Mouse (Mus musculus): ENCODE data around the gene Klhl40. TPM values are rescaled to one million over a fixed set of nuclear protein-coding genes. Genes with fewer than 3 reads are reported as not detected.

Gene Klhl40
- total RNA-seq, 2 experiments from 2014 or later, result 3.3 to 3.5 TPM

GRCm38 (mm10) chr9:121765166-121765855 lies 12.1 kb upstream of the Klhl40 start:
- intact Hi-C loops (cut with DNase I), result no loop called here
- DNase-seq (ENCODE audit: extremely low spot score in 1 of 2, low spot score in 2 of 2), result peak in 1 of 2 experiments; percentile 58

GRCm38 (mm10) chr9:121772412-121772811 lies 5.0 kb upstream of the Klhl40 start:
- intact Hi-C loops (cut with DNase I), result no loop called here
- no peak for DNase-seq (ENCODE audit: extremely low spot score in 1 of 2, low spot score in 2 of 2)

- DNase-seq (ENCODE audit: extremely low spot score in 1 of 2, low spot score in 2 of 2), result no peak
Observed at GRCm38 (mm10) chr9:121775951-121776350, 1.5 kb upstream of the Klhl40 start.

GRCm38 (mm10) chr9:121776511-121776910 lies 896 bp upstream of the Klhl40 start:
- DNase-seq (ENCODE audit: extremely low spot score in 1 of 2, low spot score in 2 of 2), result no peak
- intact Hi-C loops (cut with DNase I), result no loop called here

More at GRCm38 (mm10) chr9:121775951-121776350, 1.5 kb upstream of the Klhl40 start:
- intact Hi-C loops (cut with DNase I), result no loop called here

- intact Hi-C loops (cut with DNase I), result no loop called here
- peak; percentile 51 to 84 for DNase-seq (ENCODE audit: extremely low spot score in 1 of 2, low spot score in 2 of 2)
Observed at GRCm38 (mm10) chr9:121778066-121778624, 738 bp downstream of the Klhl40 start.

GRCm38 (mm10) chr9:121784801-121785200 lies 7.4 kb downstream of the Klhl40 start:
- intact Hi-C loops (cut with DNase I), result no loop called here
- no peak for DNase-seq (ENCODE audit: extremely low spot score in 1 of 2, low spot score in 2 of 2)

GRCm38 (mm10) chr9:121785261-121785660 lies 7.9 kb downstream of the Klhl40 start:
- intact Hi-C loops (cut with DNase I), result no loop called here
- no peak for DNase-seq (ENCODE audit: extremely low spot score in 1 of 2, low spot score in 2 of 2)

- DNase-seq (ENCODE audit: extremely low spot score in 1 of 2, low spot score in 2 of 2), result no peak
- intact Hi-C loops (cut with DNase I), result no loop called here
Observed at GRCm38 (mm10) chr9:121786359-121786758, 9.0 kb downstream of the Klhl40 start.

GRCm38 (mm10) chr9:121791206-121791605 lies 13.8 kb downstream of the Klhl40 start:
- intact Hi-C loops (cut with DNase I), result no loop called here
- DNase-seq (ENCODE audit: extremely low spot score in 1 of 2, low spot score in 2 of 2), result peak in 1 of 2 experiments; percentile 88

- DNase-seq (ENCODE audit: extremely low spot score in 1 of 2, low spot score in 2 of 2), result peak in 1 of 2 experiments; percentile 64
- intact Hi-C loops (cut with DNase I), result no loop called here
Observed at GRCm38 (mm10) chr9:121791757-121792521, 14.5 kb downstream of the Klhl40 start, which contains the start of gene Hhatl. Gene Hhatl, minus strand, starts transcription at chr9:121792507.

- DNase-seq (ENCODE audit: extremely low spot score in 1 of 2, low spot score in 2 of 2), result no peak
- intact Hi-C loops (cut with DNase I), result no loop called here
Observed at GRCm38 (mm10) chr9:121794972-121795539, 17.6 kb downstream of the Klhl40 start.

GRCm38 (mm10) chr9:121797722-121798121 lies 20.3 kb downstream of the Klhl40 start:
- intact Hi-C loops (cut with DNase I), result no loop called here
- DNase-seq (ENCODE audit: extremely low spot score in 1 of 2, low spot score in 2 of 2), result peak in 1 of 2 experiments; percentile 24

GRCm38 (mm10) chr9:121798887-121799520 lies 21.6 kb downstream of the Klhl40 start:
- DNase-seq (ENCODE audit: extremely low spot score in 1 of 2, low spot score in 2 of 2), result peak in 1 of 2 experiments; percentile 26
- intact Hi-C loops (cut with DNase I), result no loop called here

GRCm38 (mm10) chr9:121802747-121803146 lies 25.3 kb downstream of the Klhl40 start:
- intact Hi-C loops (cut with DNase I), result no loop called here
- no peak for DNase-seq (ENCODE audit: extremely low spot score in 1 of 2, low spot score in 2 of 2)

- intact Hi-C loops (cut with DNase I), result no loop called here
Observed at GRCm38 (mm10) chr9:121807546-121807945, 30.1 kb downstream of the Klhl40 start.

GRCm38 (mm10) chr9:121807947-121808346 lies 30.5 kb downstream of the Klhl40 start:
- intact Hi-C loops (cut with DNase I), result no loop called here
- DNase-seq (ENCODE audit: extremely low spot score in 1 of 2, low spot score in 2 of 2), result peak in 1 of 2 experiments; percentile 40

More at GRCm38 (mm10) chr9:121807546-121807945, 30.1 kb downstream of the Klhl40 start:
- no peak for DNase-seq (ENCODE audit: extremely low spot score in 1 of 2, low spot score in 2 of 2)

GRCm38 (mm10) chr9:121808511-121808910 lies 31.1 kb downstream of the Klhl40 start:
- intact Hi-C loops (cut with DNase I), result no loop called here
- peak in 1 of 2 experiments; percentile 13 for DNase-seq (ENCODE audit: extremely low spot score in 1 of 2, low spot score in 2 of 2)

- intact Hi-C loops (cut with DNase I), result no loop called here
Observed at GRCm38 (mm10) chr9:121810081-121810821, 32.8 kb downstream of the Klhl40 start.

More at GRCm38 (mm10) chr9:121810081-121810821, 32.8 kb downstream of the Klhl40 start:
- peak; percentile 70 to 85 for DNase-seq (ENCODE audit: extremely low spot score in 1 of 2, low spot score in 2 of 2)

Data from left cerebral cortex, postnatal 10 days (tissue).